Mouse (Mus musculus) liver, embryonic 12.5 days (tissue): Measurements from ENCODE around the gene Taf1d. TPM values are rescaled to one million over a fixed set of nuclear protein-coding genes. Genes with fewer than 3 reads are reported as not detected.

Source experiments
- ATAC-seq: fragments of 200-750 bp; cut with Nextera tagmentation; 2 replicates; pipeline ENCODE4 v1.8.0; 2017; ENCODE audit warnings: moderate number of reproducible peaks, mild to moderate bottlenecking, moderate library complexity
- H3K27ac ChIP-seq: fragments of 300-500 bp; sonication (generic); 2 replicates; pipeline ENCODE4 v1.5.1; 2016; ENCODE audit warnings: mild to moderate bottlenecking
- H3K27me3 ChIP-seq: fragments of 300-500 bp; sonication (generic); replicated peaks from 2 replicates; pipeline ENCODE4 v1.6.1; 2016; ENCODE audit warnings: mild to moderate bottlenecking, moderate library complexity
- H3K36me3 ChIP-seq: fragments of 300-500 bp; sonication (generic); 2 replicates; pipeline ENCODE4 v1.6.1; 2016; ENCODE audit warnings: mild to moderate bottlenecking, moderate library complexity
- H3K4me1 ChIP-seq: fragments of 300-500 bp; sonication (generic); 2 replicates; pipeline ENCODE4 v1.6.1; 2016
- H3K4me2 ChIP-seq: fragments of 300-500 bp; sonication (generic); 2 replicates; pipeline ENCODE4 v1.6.1; 2016; ENCODE audit warnings: mild to moderate bottlenecking, moderate library complexity
- H3K4me3 ChIP-seq: fragments of 300-500 bp; sonication (generic); 2 replicates; pipeline ENCODE4 v1.5.1; 2016; ENCODE audit warnings: mild to moderate bottlenecking, moderate library complexity
- H3K9ac ChIP-seq: fragments of 300-500 bp; sonication (generic); 2 replicates; pipeline ENCODE4 v1.6.1; 2016; ENCODE audit warnings: mild to moderate bottlenecking, moderate library complexity
- H3K9me3 ChIP-seq: fragments of 300-500 bp; sonication (generic); replicated peaks from 2 replicates; pipeline ENCODE4 v1.6.1; 2016; ENCODE audit warnings: mild to moderate bottlenecking, moderate library complexity
- WGBS: fragments of 180-500 bp; shearing (Covaris S2); methylation state at CpG from one replicate; pipeline ENCODE4 v1.1.7; 2016; ENCODE audit not compliant: insufficient replicate concordance; 5-methylcytosine and 5-hydroxymethylcytosine counted together
- microRNA-seq: library from miRNA; unstranded; fragments of <30 nt; microRNA quantifications from one replicate; pipeline ENCODE4, GENCODE M21; 2017
- polyA plus RNA-seq: library from polyadenylated mRNA; unstranded; fragments of >200 nt; fragmentation: Nextera tagmentation; extraction: Ambion mirVana; gene quantifications from 2 replicates; pipeline ENCODE4 v1.2.1, GENCODE M21; 2016

The Taf1d gene
- polyA plus RNA-seq, 1 experiment from 2014 or later: 63.5 TPM

DNA sequence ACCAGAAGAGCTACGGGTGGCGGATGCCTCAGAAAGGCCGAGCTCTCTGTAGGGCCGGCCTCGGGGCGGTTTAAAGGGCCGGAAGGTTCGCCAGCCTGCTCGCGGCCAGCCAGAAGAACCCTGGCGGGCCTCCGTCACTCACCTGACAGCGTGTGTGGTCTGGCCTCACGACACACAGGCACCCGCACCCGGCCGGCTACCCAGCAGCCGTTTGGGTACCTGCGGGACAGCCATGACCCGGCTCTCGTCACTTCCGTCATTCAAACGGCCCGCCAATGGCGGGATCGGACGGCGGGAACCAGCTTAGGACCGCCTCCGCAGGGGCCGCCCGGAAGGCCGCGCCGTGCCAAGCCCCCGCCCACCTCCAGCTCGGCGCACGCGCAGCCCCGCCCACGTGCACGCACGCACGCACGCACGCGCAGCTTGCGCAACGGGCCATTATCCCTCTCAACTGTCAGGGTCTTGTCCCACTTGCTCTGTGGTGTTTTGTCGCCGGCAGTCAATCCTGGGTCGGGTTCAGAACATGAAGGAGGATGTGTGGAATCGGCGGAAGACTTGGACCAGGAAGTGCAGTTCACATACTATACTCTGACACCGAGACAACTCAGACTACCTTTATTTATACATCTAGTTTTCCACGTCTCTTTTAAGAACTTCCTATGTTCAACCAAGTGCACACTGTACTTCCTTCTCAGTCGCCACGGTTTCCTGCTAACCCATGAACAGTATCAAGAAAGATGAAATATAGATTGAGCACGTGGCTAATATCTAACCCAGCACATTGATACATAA is 51.7 kb downstream of the Taf1d start, which contains the start of gene Cep295:
Gene Cep295, minus strand, starts transcription at position 305 of the 792 bp plus-strand sequence.
- Histone ChIP-seq H3K4me1 (peaks cover 23% of the 10 kb centered on the region), H3K9ac (peak within 1 kb of the TSS; percentile 90), H3K4me2 (peak within 1 kb of the TSS; percentile 73), H3K27me3 (0 out of 2 replicates have a peak, but pooled peaks cover 5% of the 10 kb centered on the region), H3K36me3 (peaks cover 13% of the 10 kb centered on the region), H3K4me3 (peak within 1 kb of the TSS; percentile 92), H3K9me3 (no peaks in the 10 kb centered on the region), H3K27ac (peak within 1 kb of the TSS; percentile 78)
- ATAC-seq: peak; percentile 99
- WGBS: 2% methylated on average over 60 of the region's 60 CpGs

- Histone ChIP-seq H3K4me3 (no peak overlapping the region), H3K9me3 (no peaks in the 10 kb centered on the region), H3K9ac (no peak overlapping the region), H3K4me2 (no peak overlapping the region), H3K4me1 (no peaks in the 10 kb centered on the region), H3K27me3 (0 out of 2 replicates have a peak, but pooled peaks cover 8% of the 10 kb centered on the region), H3K36me3 (no peaks in the 10 kb centered on the region), H3K27ac (no peak overlapping the region)
- no peak for ATAC-seq
- 46% methylated on average over 1 of the region's 1 CpGs for WGBS
These were observed 58.8 kb downstream of the Taf1d start for GRCm38 (mm10) chr9:15364843-15365242.

DNA sequence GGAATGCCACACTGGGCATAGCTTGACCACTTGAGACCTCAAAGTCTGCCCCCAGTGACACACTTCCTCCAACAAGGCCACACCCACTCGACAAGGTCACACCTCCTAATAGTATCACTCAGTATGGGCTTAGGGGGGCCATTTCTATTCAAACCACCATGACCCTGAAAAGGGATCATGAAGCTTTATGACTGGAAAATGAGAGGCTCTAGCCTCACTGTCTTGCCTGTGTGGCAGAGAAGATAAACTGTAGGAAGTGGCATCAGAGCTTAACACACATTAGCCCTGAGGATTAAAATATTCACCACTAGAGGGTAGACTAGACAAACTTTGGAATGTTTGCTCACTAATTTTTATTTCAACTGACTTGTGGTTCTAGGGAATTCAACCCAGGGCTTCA is 59.8 kb downstream of the Taf1d start:
- Histone ChIP-seq H3K9me3 (no peaks in the 10 kb centered on the region), H3K4me1 (no peaks in the 10 kb centered on the region), H3K4me2 (no peak overlapping the region), H3K27me3 (0 out of 2 replicates have a peak, but pooled peaks cover 4% of the 10 kb centered on the region), H3K36me3 (no peaks in the 10 kb centered on the region), H3K4me3 (no peak overlapping the region), H3K27ac (no peak overlapping the region), H3K9ac (no peak overlapping the region)
- no peak for ATAC-seq
- WGBS: 73% methylated on average over 1 of the region's 1 CpGs

GRCm38 (mm10) chr9:15366260-15366659 is 60.2 kb downstream of the Taf1d start:
- no peak for ATAC-seq
- 51% methylated on average over 2 of the region's 2 CpGs for WGBS
- no peak overlapping the region for H3K9ac ChIP-seq
- H3K36me3 ChIP-seq: no peaks in the 10 kb centered on the region
- 0 out of 2 replicates have a peak, but pooled peaks cover 4% of the 10 kb centered on the region for H3K27me3 ChIP-seq
- no peaks in the 10 kb centered on the region for H3K9me3 ChIP-seq
- H3K27ac ChIP-seq: no peak overlapping the region
- no peaks in the 10 kb centered on the region for H3K4me1 ChIP-seq
- no peak overlapping the region for H3K4me3 ChIP-seq
- H3K4me2 ChIP-seq: no peak overlapping the region

Small RNA genes lying within 50 kb of the gene (microRNA-seq; reads per million reads assigned to microRNA genes)
- gene Gm49349: not detected
- not detected for gene mmu-mir-7650

Other genes starting within 250 kb of the Taf1d start
- gene Hephl1, start 194.1 kb upstream of the Taf1d start, polyA plus RNA-seq: not detected in 2 replicates
- 0.48 and 0.58 TPM in 2 replicates for gene Vstm5, start 67.2 kb upstream of the Taf1d start, polyA plus RNA-seq
- 28.0 and 29.2 TPM in 2 replicates for gene Med17, start 26.3 kb upstream of the Taf1d start, polyA plus RNA-seq
- 3.8 TPM in 2 replicates for gene 4931406C07Rik, start 234 bp downstream of the Taf1d start, polyA plus RNA-seq
- 13.9 and 14.2 TPM in 2 replicates for gene Cep295, start 51.6 kb downstream of the Taf1d start, polyA plus RNA-seq
- gene Smco4, start 187.2 kb downstream of the Taf1d start, polyA plus RNA-seq: 1.1 and 1.6 TPM in 2 replicates